Mouse (Mus musculus) liver, postnatal 0 days (tissue): ENCODE measurements around the gene Zmynd12.

Experiments used
- CTCF ChIP-seq: sonication (generic); IDR thresholded peaks from 2 replicates; pipeline ENCODE4 v1.5.1; 2016; ENCODE audit warnings: antibody characterized with exemption, low read depth
- EP300 ChIP-seq: IDR thresholded peaks from 2 replicates; pipeline ENCODE4 v1.6.1; 2016; ENCODE audit warnings: antibody characterized with exemption, low read depth, mild to moderate bottlenecking

GRCm38 (mm10) chr4:119425077-119425476 lies 2.5 kb downstream of the Zmynd12 start:
- TF ChIP-seq CTCF (0 out of 2 replicates have a peak, but pooled peaks have one; percentile 3), EP300 (peak; percentile 75)
